Mouse (Mus musculus) heart, postnatal 25 days (tissue): Measurements from ENCODE around the gene Zbbx. TPM values are rescaled to one million over a fixed set of nuclear protein-coding genes. Genes with fewer than 3 reads are reported as not detected.

Experiments
- DNase-seq: peaks from one replicate; pipeline ENCODE4 v3.0.0; 2022; ENCODE audit warnings: low spot score
- intact Hi-C: fragments of 180-260 bp; cut with DNase I; formaldehyde crosslinking; loops from one replicate; pipeline ENCODE4 v1.15.1; 2025
- total RNA-seq, 2 experiments: library from RNA; stranded (reverse); gene quantifications; 2 replicates each; pipeline ENCODE4 v1.2.3; 2021

Gene Zbbx
- total RNA-seq = not detected

- no peak for DNase-seq
- intact Hi-C loops = no loop called here
Observed at GRCm38 (mm10) chr3:75164838-75165496, at the start of gene Zbbx. Zbbx (minus strand) TSS chr3:75165034.

- intact Hi-C loops = no loop called here
- no peak for DNase-seq
Observed at GRCm38 (mm10) chr3:75202808-75203503, 38.1 kb upstream of the Zbbx start.

GRCm38 (mm10) chr3:75182606-75183005, 17.8 kb upstream of the Zbbx start:
- intact Hi-C loops = no loop called here

GRCm38 (mm10) chr3:75141876-75142275, 23.0 kb downstream of the Zbbx start:
- intact Hi-C loops = no loop called here
- DNase-seq = no peak

More at GRCm38 (mm10) chr3:75182606-75183005, 17.8 kb upstream of the Zbbx start:
- no peak for DNase-seq

- intact Hi-C loops = no loop called here
- no peak for DNase-seq
Observed at GRCm38 (mm10) chr3:75104867-75105266, 60.0 kb downstream of the Zbbx start.

GRCm38 (mm10) chr3:75085762-75086161, 79.1 kb downstream of the Zbbx start:
- intact Hi-C loops = no loop called here
- DNase-seq = no peak

- DNase-seq = no peak
- intact Hi-C loops = no loop called here
Observed at GRCm38 (mm10) chr3:75078906-75079305, 85.9 kb downstream of the Zbbx start.

- DNase-seq = no peak
- intact Hi-C loops = no loop called here
Observed at GRCm38 (mm10) chr3:75009701-75010100, 155.1 kb downstream of the Zbbx start.

Other genes starting within 250 kb of the Zbbx start
- not detected for gene Serpini2, start 105.0 kb upstream of the Zbbx start, total RNA-seq